Mouse (Mus musculus) intestine, embryonic 16.5 days (tissue): ENCODE results near the gene Cog5. TPM values are rescaled to one million over a fixed set of nuclear protein-coding genes. Genes with fewer than 3 reads are reported as not detected.
A peak's percentile ranks its signal among the peaks of the same experiment; 100 is the strongest.

Source experiments
- ATAC-seq: fragments of 200-750 bp; cut with Nextera tagmentation; 2 replicates; pipeline ENCODE4 v1.8.0; 2017; ENCODE audit warnings: moderate TSS enrichment, moderate library complexity
- H3K27ac ChIP-seq: fragments of 300-500 bp; sonication (generic); 2 replicates; pipeline ENCODE4 v1.5.1; 2014; ENCODE audit warnings: mild to moderate bottlenecking, low read length
- H3K27me3 ChIP-seq: fragments of 300-500 bp; sonication (generic); replicated peaks from 2 replicates; pipeline ENCODE4 v1.6.1; 2014; ENCODE audit warnings: low read length, control low read depth, mixed read lengths; ENCODE audit not compliant: control insufficient read depth, insufficient read depth
- H3K36me3 ChIP-seq: fragments of 300-500 bp; sonication (generic); 2 replicates; pipeline ENCODE4 v1.6.1; 2014; ENCODE audit warnings: low read length, control low read depth; ENCODE audit not compliant: control insufficient read depth, insufficient read depth
- H3K4me1 ChIP-seq: fragments of 300-500 bp; sonication (generic); 2 replicates; pipeline ENCODE4 v1.6.1; 2014; ENCODE audit warnings: low read length, control low read depth, mixed read lengths; ENCODE audit not compliant: control insufficient read depth, insufficient read depth
- H3K4me2 ChIP-seq: fragments of 300-500 bp; sonication (generic); 2 replicates; pipeline ENCODE4 v1.6.1; 2014; ENCODE audit warnings: low read depth, low read length, control low read depth
- H3K4me3 ChIP-seq: fragments of 300-500 bp; sonication (generic); 2 replicates; pipeline ENCODE4 v1.5.1; 2014; ENCODE audit warnings: mild to moderate bottlenecking, low read length
- H3K9ac ChIP-seq: fragments of 300-500 bp; sonication (generic); 2 replicates; pipeline ENCODE4 v1.6.1; 2014; ENCODE audit warnings: low read depth, low read length
- H3K9me3 ChIP-seq: fragments of 300-500 bp; sonication (generic); 2 replicates; pipeline ENCODE4 v1.6.1; 2016; ENCODE audit warnings: low read length, control low read depth; ENCODE audit not compliant: control insufficient read depth
- WGBS: fragments of 180-500 bp; shearing (Covaris S2); extraction: QIAGEN DNeasy Blood & Tissue Kit; methylation state at CpG from one replicate; pipeline ENCODE4 v1.1.7; 2014; 5-methylcytosine and 5-hydroxymethylcytosine counted together
- polyA plus RNA-seq: library from polyadenylated mRNA; unstranded; fragments of >200 nt; fragmentation: Nextera tagmentation; extraction: Ambion mirVana; gene quantifications from 2 replicates; pipeline ENCODE4 v1.2.1, GENCODE M21; 2015

Cog5 gene
- polyA plus RNA-seq, 1 experiment from 2014 or later: 20.6 TPM

DNA sequence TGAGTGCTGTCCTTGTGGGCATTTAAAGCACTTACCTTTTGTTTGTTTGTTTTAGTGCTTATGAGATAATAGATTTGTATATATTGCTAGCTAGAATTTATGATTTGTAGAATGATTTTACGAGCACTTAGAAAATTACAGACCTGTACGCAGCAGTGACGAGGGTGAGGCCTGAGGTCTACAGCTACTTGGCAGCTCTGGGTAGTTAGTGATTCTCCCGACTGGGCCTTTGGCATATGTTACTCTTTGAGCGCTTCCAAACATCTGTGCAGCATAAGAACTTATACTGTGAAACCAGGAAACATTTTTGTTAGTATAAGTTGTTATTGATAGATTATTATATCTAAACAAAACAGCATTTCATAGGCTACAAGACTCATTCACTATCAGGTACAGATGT is 46.7 kb downstream of the Cog5 start:
- Histone ChIP-seq H3K9ac (no peak overlapping the region), H3K4me2 (no peak overlapping the region), H3K27ac (no peak overlapping the region), H3K36me3 (0 out of 2 replicates have a peak, but pooled peaks cover 2% of the 10 kb centered on the region), H3K9me3 (peaks cover 4% of the 10 kb centered on the region; the same call in 1 of the 2 replicates), H3K4me3 (no peak overlapping the region), H3K4me1 (0 out of 2 replicates have a peak, but pooled peaks cover 3% of the 10 kb centered on the region), H3K27me3 (no peaks in the 10 kb centered on the region)
- 48% methylated on average over 5 of the region's 5 CpGs for WGBS
- ATAC-seq: no peak

DNA sequence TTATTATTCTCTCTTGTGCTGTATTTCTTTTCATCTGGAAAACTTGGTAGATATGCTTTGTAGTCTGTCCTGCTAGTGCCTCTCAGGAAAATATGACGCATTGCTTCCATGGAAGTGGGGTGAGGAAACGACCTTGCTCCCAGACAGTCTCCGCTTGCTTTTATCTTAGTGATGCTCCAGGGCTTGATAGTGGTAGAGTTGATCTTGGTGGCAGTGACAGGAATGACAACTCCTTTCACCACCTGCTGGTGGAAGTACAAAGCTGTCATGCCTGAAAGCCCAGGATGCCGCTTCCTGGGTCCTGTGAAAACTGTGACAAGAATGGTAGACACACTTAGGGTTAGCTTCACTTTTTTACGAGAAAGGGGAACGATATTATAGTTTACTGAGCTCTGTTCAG is 49.2 kb downstream of the Cog5 start:
- Histone ChIP-seq H3K4me3 (no peak overlapping the region), H3K27ac (no peak overlapping the region), H3K4me1 (0 out of 2 replicates have a peak, but pooled peaks cover 3% of the 10 kb centered on the region), H3K4me2 (no peak overlapping the region), H3K9ac (no peak overlapping the region), H3K27me3 (no peaks in the 10 kb centered on the region), H3K36me3 (no peaks in the 10 kb centered on the region), H3K9me3 (no peaks in the 10 kb centered on the region)
- 80% methylated on average over 6 of the region's 6 CpGs for WGBS
- no peak for ATAC-seq

- no peak for ATAC-seq
- no peaks in the 10 kb centered on the region for H3K36me3 ChIP-seq
- no peak overlapping the region for H3K27ac ChIP-seq
- no peaks in the 10 kb centered on the region for H3K27me3 ChIP-seq
- H3K4me2 ChIP-seq: no peak overlapping the region
- no peak overlapping the region for H3K4me3 ChIP-seq
- 49% methylated on average over 2 of the region's 2 CpGs for WGBS
- no peak overlapping the region for H3K9ac ChIP-seq
- no peaks in the 10 kb centered on the region for H3K9me3 ChIP-seq
- H3K4me1 ChIP-seq: 0 out of 2 replicates have a peak, but pooled peaks cover 3% of the 10 kb centered on the region
Measured at GRCm38 (mm10) chr12:31706168-31706567, 51.5 kb downstream of the Cog5 start.

DNA sequence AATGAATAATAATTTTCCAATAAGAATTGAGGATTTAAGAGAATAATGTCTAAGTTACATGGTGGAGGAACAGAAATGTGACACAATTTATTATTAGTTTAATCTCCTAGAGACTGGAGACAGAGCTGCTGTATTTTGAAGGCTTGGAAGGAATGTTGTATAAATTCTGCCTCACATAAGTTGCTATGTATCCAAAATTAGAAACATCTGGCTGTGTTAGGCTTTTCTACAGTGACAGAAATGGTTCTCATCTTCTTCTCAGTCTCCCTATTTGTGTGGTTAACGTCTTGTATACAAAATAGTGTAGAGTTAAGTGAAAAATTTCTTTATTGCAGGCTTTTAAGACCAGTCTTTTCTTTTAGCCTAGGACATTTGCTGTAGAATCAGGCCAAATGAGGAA is 52.9 kb downstream of the Cog5 start:
- Histone ChIP-seq H3K4me3 (no peak overlapping the region), H3K27ac (no peak overlapping the region), H3K4me1 (no peaks in the 10 kb centered on the region), H3K36me3 (no peaks in the 10 kb centered on the region), H3K27me3 (no peaks in the 10 kb centered on the region), H3K4me2 (no peak overlapping the region), H3K9me3 (no peaks in the 10 kb centered on the region), H3K9ac (no peak overlapping the region)
- 52% methylated on average over 1 of the region's 1 CpGs for WGBS
- no peak for ATAC-seq

- Histone ChIP-seq H3K4me3 (no peak overlapping the region), H3K9ac (no peak overlapping the region), H3K4me1 (0 out of 2 replicates have a peak, but pooled peaks cover 3% of the 10 kb centered on the region), H3K27ac (no peak overlapping the region), H3K4me2 (no peak overlapping the region), H3K27me3 (no peaks in the 10 kb centered on the region), H3K9me3 (no peaks in the 10 kb centered on the region), H3K36me3 (no peaks in the 10 kb centered on the region)
- 89% methylated on average over 6 of the region's 6 CpGs for WGBS
- no peak for ATAC-seq
Measured at GRCm38 (mm10) chr12:31709665-31710064, 55.0 kb downstream of the Cog5 start.

DNA sequence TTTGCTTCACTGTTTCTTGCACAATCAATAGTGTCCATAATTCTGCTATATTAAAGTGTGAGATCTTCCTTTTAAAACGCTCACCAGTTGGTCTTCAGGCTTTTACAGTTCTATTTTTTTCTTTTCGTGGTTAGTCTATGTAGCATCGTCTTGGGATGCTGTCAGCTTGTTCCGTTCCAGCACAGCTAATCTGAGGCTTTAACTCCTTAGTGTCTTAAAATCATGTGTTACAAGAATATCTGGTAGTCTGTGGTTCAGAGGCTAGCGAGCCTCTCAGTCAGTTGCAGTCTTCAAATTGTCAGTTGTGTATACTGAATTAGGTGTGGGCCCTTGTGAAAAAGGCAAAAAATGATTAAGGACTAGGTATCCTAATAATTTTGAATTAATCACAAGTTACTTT is 57.6 kb downstream of the Cog5 start:
- H3K4me1 ChIP-seq: 0 out of 2 replicates have a peak, but pooled peaks cover 3% of the 10 kb centered on the region
- no peaks in the 10 kb centered on the region for H3K9me3 ChIP-seq
- no peaks in the 10 kb centered on the region for H3K36me3 ChIP-seq
- H3K4me3 ChIP-seq: no peak overlapping the region
- no peaks in the 10 kb centered on the region for H3K27me3 ChIP-seq
- no peak overlapping the region for H3K27ac ChIP-seq
- H3K9ac ChIP-seq: no peak overlapping the region
- H3K4me2 ChIP-seq: no peak overlapping the region
- ATAC-seq: no peak
- WGBS: 44% methylated on average over 5 of the region's 5 CpGs

- Histone ChIP-seq H3K36me3 (no peaks in the 10 kb centered on the region), H3K27me3 (no peaks in the 10 kb centered on the region), H3K9me3 (no peaks in the 10 kb centered on the region), H3K27ac (no peak overlapping the region), H3K4me2 (no peak overlapping the region), H3K9ac (no peak overlapping the region), H3K4me1 (0 out of 2 replicates have a peak, but pooled peaks cover 3% of the 10 kb centered on the region), H3K4me3 (no peak overlapping the region)
- 43% methylated on average over 4 of the region's 4 CpGs for WGBS
- ATAC-seq: no peak
Measured at GRCm38 (mm10) chr12:31712727-31713126, 58.1 kb downstream of the Cog5 start.

DNA sequence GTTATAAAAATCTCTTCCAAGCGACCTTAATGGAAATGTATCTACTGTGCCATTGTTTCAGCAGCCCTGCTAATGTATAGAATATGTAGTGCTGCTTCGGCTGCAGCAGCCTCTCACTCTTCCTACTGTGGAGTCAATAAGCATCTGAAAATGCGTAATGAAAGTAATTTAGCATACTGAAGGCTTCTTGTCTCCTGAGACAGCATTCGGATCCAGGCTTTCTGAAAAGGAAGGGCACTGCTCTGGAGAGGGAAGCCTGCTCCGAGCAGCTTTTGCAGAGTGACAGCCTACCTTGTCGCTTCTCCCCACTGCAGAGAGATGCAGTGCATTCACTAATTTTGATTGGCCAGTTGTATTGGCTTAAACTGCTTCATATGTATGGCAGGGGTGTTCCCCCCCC is 58.9 kb downstream of the Cog5 start, which contains the start of gene Gpr22:
Gpr22 (minus strand) TSS at position 348 of the 400 bp plus-strand sequence.
- Histone ChIP-seq H3K4me3 (peak within 1 kb of the TSS; percentile 9; the same call in 1 of the 2 replicates), H3K4me2 (no peak within 1 kb of the TSS), H3K9ac (no peak within 1 kb of the TSS), H3K4me1 (0 out of 2 replicates have a peak, but pooled peaks cover 3% of the 10 kb centered on the region), H3K27ac (no peak within 1 kb of the TSS), H3K36me3 (no peaks in the 10 kb centered on the region), H3K9me3 (no peaks in the 10 kb centered on the region), H3K27me3 (no peaks in the 10 kb centered on the region)
- 41% methylated on average over 6 of the region's 6 CpGs for WGBS
- ATAC-seq: no peak

DNA sequence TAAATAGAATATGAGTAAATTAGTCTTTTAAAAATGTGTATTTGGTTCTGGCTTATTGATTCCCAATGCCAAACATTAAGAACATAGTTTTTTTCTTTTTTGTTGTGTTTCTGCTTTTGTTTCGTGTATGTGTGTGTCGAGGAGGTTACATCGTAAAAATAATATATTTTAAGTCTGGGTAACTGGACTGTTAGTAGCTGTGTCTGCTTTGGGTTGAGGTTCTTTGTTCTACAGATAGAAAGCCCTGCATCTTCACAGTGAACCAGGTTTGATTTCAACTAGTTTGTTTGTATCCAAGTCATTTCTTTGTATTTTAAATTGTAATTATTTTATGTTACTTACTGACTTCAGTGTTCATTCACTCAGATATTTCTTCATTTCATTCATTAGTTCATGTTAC is 59.4 kb downstream of the Cog5 start:
- no peaks in the 10 kb centered on the region for H3K9me3 ChIP-seq
- H3K9ac ChIP-seq: no peak overlapping the region
- H3K36me3 ChIP-seq: no peaks in the 10 kb centered on the region
- WGBS: 88% methylated on average over 3 of the region's 3 CpGs
- 0 out of 2 replicates have a peak, but pooled peaks cover 3% of the 10 kb centered on the region for H3K4me1 ChIP-seq
- no peak overlapping the region for H3K4me2 ChIP-seq
- no peak overlapping the region for H3K4me3 ChIP-seq
- no peak overlapping the region for H3K27ac ChIP-seq
- ATAC-seq: no peak
- no peaks in the 10 kb centered on the region for H3K27me3 ChIP-seq
